Mouse (Mus musculus) embryonic fibroblast, embryonic 13.5 days (primary cell): ENCODE measurements around the gene Gm36176.

Source experiments
- CTCF ChIP-seq: IDR thresholded peaks from 2 replicates; pipeline ENCODE4 v1.5.1; 2011; ENCODE audit warnings: mild to moderate bottlenecking, control low read depth, low read length, moderate library complexity, borderline replicate concordance; ENCODE audit not compliant: insufficient read depth
- POLR2A ChIP-seq: IDR thresholded peaks from 2 replicates; pipeline ENCODE4 v1.6.1; 2011; ENCODE audit warnings: low read depth, mild to moderate bottlenecking, control low read depth, low read length, moderate library complexity

- TF ChIP-seq CTCF (peak; percentile 33; the same call in 1 of the 2 replicates), POLR2A (no peak)
These were observed 32.4 kb downstream of the Gm36176 start for GRCm38 (mm10) chr10:77878985-77879384.
